Mouse (Mus musculus): ENCODE results near the gene Ankrd34a.
"Not testable (repeated sequence)": the region's sequence is repeated elsewhere in the genome, so short reads cannot be mapped to it uniquely, and the experiment has no call there.

Ankrd34a gene

DNA sequence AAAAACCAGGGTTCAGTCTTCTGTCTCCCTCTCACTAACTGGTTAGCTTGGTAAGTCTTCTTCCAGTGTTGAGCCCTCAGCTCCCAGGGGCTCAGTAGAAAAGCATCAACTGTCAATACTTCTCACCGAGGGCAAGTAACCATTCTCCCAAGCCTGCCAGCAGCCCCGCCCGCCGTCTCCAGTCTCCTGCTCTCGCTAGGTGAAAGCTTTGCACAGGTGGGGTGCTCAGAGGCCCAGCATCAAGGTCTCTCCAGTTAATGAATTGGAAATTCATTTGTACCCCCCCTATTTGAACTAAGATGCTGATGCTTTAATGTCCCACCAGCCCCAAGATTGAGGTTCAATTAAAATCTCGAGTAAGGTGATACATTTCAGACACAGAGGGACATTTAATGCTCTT, 15.3 kb upstream of the Ankrd34a start:
- DNase-seq = no peak

DNA sequence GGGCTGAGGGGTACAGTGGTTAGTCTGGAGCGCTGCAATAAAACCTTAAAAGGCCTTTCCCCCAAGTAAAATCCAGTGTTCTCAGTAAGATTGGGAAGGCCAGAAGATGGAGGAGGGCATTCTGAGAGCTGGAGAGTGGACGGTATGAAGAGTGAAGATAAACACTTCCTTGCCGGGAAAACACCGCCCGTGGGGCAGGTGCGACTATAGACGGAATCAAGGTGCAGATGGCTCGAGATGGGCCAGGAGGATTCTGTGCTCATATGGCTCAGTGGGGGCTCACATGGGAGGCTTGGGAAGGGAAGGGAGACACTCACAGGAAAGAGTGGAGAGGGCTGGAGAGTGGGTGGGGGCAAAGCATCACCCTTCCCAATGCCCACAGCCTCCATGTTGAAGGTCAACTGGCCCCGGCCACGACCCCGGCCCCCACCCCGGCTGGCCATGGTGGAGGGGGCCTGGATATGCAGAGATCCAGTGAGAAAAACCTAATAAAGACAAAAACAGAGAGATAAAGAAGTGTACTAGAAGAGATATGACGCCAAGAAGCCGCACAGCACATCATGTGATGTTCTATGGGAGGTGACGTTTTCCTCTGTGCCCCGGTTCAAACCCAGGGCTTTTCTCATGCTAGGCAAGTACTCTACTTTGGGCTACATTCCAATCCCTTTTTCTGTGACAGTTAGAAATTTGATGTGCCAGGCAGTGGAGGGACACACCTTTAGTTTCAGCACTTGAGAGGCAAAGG, 14.5 kb upstream of the Ankrd34a start:
- no peak for DNase-seq

- DNase-seq = no peak
Measured at GRCm38 (mm10) chr3:96583386-96583785, 13.1 kb upstream of the Ankrd34a start.

- no peak for DNase-seq
Measured at GRCm38 (mm10) chr3:96590657-96591056, 5.8 kb upstream of the Ankrd34a start.

DNA sequence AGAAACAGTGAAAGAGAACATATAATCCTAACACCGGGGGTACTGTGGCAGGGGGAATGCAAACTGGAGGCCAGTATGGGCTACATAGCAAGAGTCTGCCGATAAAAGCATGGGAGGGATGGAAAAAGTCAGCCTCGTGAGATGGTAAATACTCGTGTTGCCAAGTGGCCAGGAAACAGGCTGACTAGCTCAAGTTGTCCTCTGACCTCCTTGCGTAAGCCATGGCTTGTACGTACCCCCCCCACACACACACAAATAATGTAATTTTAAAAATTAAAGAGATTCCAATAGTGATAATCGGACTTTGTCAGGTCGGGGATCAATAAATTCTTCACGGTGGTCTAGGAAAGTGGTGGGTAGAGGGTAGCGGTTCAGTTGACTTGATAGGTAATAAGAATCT, 3.1 kb upstream of the Ankrd34a start:
- DNase-seq = peak; percentile 26

DNA sequence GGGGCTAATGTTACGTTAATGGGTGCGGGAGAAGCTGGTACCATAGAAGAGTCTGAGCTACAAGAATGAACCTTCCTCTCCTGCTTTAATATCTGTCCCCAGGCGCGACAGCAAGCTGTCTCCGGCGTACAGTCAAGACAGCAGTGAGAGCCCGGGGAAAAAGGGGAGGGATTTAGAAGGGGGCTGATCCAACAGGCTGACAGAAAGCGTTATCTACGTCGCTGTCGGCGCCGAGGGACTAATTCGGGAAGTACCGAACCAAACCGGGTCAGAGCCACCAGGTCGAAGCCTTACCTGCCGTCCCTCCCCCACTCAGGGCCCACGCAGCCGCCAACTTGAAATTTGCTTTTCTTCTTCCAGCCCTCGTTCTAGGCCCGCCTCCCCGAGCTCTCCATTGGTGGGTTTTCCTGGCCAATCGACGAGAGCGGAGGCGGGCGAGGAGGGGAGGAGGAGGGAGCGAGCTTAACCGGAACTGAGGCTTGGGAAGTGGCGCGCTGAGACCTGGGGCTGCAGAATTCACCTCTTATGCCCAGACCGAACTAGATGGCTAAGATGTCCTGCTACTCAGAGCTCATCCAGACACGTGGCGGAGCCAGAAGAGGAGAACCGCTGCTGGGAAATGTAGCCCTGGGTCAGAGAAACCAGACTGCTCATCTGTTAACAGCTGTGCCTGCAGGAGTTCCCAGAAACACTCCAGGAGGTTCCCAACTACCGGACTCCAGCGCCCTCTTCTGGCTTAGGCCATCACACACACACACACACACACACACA, 2.5 kb upstream of the Ankrd34a start, which contains the start of gene Polr3gl:
TSS of gene Polr3gl (minus strand) at position 392 of the 771 bp plus-strand sequence.
- peak; percentile 94 for DNase-seq

GRCm38 (mm10) chr3:96594851-96595250, 1.6 kb upstream of the Ankrd34a start:
- no peak for DNase-seq

DNA sequence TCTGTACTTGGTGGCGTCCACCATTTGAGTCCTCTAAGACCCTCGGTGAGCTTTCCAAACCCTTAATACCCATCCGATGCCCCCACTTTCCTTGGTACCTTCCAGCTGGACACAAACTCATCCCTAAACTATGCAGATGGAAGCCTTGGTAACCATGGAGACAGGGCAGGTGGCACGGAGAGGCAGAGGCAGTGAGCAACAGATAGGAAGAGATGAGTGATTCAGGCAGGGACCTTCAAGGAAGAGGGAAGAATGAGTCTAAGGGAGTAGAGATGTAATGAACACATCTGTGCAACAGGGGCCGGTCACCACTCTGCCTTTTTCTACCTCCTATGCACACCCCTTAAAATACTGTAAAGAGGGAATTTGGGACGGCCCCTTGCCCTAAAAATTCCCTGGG, 775 bp upstream of the Ankrd34a start:
- no peak for DNase-seq

DNA sequence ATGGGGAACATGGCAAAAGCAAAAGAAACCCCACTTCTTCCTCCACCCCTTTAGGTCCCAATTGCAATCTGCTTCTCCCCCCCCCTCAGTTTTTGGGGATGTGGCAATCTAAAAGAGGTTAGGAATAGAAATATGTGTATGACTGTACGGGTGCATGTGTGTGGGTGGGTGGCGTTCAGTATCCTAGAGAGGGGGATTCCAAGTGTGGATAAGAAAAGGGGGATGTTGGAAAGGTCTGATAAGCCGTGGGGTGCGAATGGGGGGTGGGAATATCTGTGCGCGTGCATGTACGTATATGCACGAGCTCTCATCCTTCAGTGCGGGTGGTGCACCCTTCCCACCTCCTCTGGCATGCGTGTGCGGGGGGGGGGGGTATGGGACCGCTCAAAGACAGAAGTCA, 419 bp downstream of the Ankrd34a start:
- no peak for DNase-seq

DNA sequence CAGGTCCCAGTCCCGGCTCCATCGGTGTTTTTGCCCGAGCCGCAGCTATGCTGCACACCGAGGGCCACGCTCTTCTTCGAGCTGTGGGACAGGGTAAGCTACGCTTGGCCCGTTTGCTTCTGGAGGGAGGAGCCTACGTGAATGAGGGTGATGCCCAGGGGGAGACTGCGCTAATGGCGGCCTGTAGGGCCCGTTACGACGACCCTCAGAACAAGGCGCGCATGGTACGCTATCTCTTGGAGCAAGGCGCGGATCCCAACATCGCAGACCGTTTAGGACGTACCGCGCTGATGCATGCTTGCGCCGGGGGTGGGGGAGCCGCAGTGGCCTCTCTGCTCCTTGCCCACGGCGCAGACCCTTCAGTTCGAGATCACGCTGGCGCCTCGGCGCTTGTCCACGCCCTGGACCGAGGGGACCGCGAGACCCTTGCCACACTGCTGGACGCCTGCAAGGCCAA, 1.0 kb downstream of the Ankrd34a start:
- no peak for DNase-seq

GRCm38 (mm10) chr3:96598156-96599068, 2.0 kb downstream of the Ankrd34a start:
- DNase-seq = peak; percentile 53

- no peak for DNase-seq
Measured at GRCm38 (mm10) chr3:96599069-96599393, 2.6 kb downstream of the Ankrd34a start.

DNA sequence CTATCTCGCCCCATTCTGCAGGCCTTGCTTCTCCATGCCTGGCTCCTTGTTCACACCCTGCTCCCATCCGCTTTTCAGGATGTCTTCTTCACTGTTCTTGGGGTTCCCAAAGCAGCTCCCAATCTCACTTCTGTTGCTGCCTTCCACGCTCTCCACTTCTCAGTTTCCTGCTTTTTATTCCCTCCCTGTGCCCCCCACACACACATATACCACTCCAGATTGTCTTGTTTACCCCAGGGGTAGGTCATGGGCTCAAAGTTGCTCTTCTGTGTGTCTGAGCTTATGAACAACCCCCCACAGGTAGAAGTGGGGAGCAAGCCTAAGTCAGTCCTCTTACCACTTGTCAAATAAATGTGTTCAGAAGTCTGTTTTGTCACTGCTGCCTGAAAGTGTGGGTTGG, 3.0 kb downstream of the Ankrd34a start:
- DNase-seq = no peak

DNA sequence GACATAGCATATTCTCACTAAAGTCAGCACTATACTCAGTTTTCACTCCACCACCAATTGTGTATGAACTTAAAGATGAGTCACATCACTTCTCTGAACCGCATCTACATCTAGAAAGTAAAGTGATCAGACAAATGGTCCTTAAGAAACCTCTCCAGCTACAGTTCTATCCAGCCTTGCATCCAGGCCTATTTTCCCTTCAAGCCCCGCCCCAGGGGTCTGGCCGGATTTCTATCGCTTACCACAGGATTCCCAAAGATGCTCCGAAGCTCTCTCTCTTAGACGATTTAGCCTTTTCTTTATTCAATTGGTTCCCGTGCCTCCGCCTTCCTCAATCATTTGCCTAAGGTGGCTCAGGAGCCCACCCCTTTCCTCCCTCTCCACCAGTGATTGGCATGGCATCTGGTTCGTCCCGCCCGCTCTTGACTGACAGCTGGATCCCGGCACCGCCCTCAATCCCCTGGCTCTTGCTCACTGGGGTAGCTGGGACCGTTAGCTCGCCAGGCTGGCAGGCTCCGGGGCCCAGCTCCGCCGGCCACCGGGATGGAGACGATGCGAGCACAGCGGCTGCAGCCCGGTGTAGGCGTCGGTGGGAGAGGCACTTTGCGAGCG, 4.3 kb downstream of the Ankrd34a start, which contains the start of gene Lix1l:
TSS of gene Lix1l (plus strand) at position 511 of the 612 bp plus-strand sequence.
- peak; percentile 88 for DNase-seq

- peak; percentile 50 for DNase-seq
Measured at GRCm38 (mm10) chr3:96601251-96601787, 4.9 kb downstream of the Ankrd34a start.

DNA sequence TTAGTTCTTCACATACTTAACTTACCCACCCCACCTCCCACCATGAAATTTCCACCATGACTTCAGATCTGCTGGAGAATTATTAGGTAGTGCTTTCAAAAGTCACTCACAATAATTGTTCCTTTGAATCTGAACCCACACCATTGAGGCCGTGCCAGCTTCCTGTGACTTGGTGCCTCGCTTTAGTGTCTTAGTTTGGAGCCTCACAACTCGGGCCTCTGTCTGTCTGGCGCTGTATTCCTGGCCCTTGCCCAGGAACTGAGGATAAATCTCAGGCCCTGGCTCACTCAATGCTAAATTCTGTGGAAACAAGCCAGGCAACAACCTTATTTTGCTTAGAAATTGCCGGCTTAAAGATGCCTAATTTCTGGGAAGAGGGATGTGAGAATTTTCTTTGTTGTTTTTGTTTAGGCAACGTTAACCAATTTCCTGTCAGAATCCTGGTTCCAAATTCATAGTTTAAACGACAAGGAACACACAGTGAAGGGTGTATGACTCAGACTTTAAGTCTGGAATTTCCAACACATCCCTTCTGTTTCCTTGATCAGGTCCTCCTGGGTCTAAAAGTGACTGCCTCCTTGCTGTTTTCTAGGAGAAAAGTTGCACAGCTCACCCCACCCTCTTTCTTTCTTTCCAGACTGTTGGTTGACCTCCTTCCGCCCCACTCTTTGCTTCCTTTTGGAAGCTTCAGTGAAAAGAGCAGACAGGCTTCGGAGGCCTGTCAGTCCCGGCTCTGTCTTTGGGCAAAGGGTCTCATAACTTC, 5.7 kb downstream of the Ankrd34a start:
- DNase-seq = no peak

GRCm38 (mm10) chr3:96602704-96603084, 6.3 kb downstream of the Ankrd34a start:
- no peak for DNase-seq

DNA sequence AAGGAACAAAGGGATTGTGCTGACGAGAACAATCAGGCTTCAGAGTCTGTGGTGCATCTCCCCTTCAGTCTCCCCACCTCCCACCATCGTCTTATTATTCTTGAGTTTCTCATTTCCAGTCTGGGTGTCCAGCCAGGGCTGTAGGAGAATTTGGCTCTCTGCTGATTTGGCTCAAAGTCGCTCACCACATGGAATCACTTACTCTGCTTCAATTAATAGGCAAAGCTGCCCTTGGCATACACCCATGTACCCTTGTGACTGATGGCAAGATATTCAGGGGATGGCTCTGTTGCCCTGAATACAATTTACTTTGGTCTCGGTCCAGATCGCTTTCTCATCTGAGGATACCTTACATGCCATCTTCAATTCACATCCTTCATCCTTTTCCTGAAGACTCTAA, 6.9 kb downstream of the Ankrd34a start:
- DNase-seq = no peak

DNA sequence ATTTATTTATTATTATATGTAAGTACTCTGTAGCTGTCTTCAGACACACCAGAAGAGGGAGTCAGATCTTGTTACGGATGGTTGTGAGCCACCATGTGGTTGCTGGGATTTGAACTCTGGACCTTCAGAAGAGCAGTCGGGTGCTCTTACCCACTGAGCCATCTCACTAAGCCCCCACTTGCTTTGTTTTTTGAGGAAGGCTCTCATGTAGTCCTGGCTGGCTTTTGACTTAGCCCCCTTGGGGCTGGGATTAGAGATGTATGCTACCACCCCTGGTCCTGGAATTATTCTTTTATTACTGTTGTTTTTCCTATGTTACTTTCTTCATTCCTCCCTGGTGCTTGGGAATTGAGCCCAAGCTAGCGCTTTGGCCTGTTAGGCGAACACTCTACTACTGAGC, 9.6 kb downstream of the Ankrd34a start:
- DNase-seq = not testable (repeated sequence)

- DNase-seq = no peak
Measured at GRCm38 (mm10) chr3:96606618-96607017, 10.2 kb downstream of the Ankrd34a start.

DNA sequence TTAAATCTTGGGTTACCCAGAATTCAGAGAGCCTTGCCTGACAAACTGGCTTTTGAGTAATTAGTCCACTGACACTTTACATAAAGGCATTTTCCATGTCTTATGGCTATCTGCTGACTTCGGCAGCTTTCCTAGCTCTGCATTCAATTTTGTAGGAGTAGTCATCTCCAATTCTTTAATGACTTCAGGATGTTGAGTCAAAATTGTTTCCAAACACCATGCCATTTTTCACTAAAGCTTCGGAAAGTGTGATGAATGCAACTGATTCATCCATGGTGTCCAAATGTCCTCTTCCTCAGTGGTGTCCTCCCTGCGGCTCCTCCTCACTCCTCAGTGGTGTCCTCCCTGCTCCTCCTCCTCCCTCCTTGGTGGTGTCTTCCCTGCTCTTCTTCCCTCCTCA, 21.5 kb downstream of the Ankrd34a start:
- DNase-seq = no peak

- DNase-seq = no peak
Measured at GRCm38 (mm10) chr3:96623201-96623600, 26.8 kb downstream of the Ankrd34a start.
